9 mouse cellular contexts compared by ENCODE assay signal in the genomic region with DNA sequence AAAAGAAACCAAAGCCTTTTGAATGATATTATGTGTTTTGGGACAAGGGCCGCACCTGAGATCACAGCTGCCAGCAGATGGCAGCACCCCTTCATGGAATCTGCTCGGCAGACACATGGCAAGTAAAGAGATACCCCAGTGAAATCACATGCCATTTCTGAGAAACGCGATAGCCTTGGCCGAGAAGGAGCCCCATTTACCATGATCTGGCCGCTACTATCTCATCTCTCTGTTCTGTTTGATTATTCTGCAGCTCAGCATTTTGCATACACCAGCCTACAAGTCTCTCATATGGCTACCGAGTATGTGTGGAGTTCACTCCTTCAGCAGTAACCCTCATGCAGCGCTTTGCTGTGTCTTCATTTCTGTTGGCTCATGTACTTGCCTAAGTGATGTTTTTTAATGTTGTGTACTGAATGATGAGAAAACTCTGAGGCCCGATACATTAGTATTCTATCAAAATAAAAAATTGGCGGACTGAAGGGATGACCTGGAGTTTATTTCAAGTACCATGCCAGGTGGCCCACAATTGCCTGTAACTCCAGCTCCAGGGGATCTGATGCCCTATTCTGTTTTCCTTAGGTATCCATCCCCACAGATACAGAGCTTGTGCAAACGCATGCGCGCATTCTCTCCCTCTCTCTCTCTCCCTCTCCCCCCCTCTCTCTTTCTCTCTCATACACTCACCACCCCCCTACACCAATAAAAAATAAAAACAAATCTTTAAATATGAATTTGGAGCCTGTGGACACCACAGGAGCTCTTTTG.
DNase-seq lines count a peak whose midpoint lies in the region; ATAC-seq and TF ChIP-seq lines count a peak whose summit lies in the region.
"Had no signal": no experiment of that assay in that cellular context is flagged by ENCODE, and none has a peak within 500 bp of the region (broad histone marks: within the 10 kb centered on the region; RNA-seq: fewer than 3 reads in every experiment).

No protein-coding gene starts in this region.

- 42% methylated on average over 13 of the region's 13 CpGs for WGBS in forebrain, embryonic 11.5 days
- 39% methylated on average over 13 of the region's 13 CpGs for WGBS in heart, embryonic 16.5 days
- 36% methylated on average over 13 of the region's 13 CpGs for WGBS in lung, embryonic 14.5 days
- WGBS in olfactory bulb, adult 2 months: 36% methylated on average over 13 of the region's 13 CpGs

- ATAC-seq in forebrain, embryonic 11.5 days (replicated peaks; ENCODE audit: low FRiP score): peak; percentile 85
- ATAC-seq in heart, embryonic 16.5 days (replicated peaks; ENCODE audit: extremely low read depth, insufficient read depth, low FRiP score): peak; percentile 41; the same call in 1 of the 2 replicates
- peak; percentile 66 for ATAC-seq in lung, embryonic 14.5 days (ENCODE audit: insufficient read depth)

- peak; percentile 67 for DNase-seq in brain, embryonic 18.5 days (ENCODE audit: low read depth, low spot score)
- DNase-seq in forebrain, embryonic 11.5 days (ENCODE audit: low spot score): peak; percentile 88
- DNase-seq in kidney, postnatal 4 days: peak; percentile 88
- DNase-seq in lung, embryonic 14.5 days: peak; percentile 93
- peak; percentile 19 for DNase-seq in testis, postnatal 14 days (ENCODE audit: low spot score)

- H3K4me2 ChIP-seq in forebrain, embryonic 11.5 days (ENCODE audit: low read depth, low read length, severe bottlenecking): no peak overlapping the region
- peak overlapping the region; percentile 57 for H3K4me2 ChIP-seq in heart, embryonic 16.5 days (ENCODE audit: low read depth, low read length)
- peak overlapping the region; percentile 46 for H3K4me2 ChIP-seq in lung, embryonic 14.5 days
- H3K4me2 ChIP-seq: limb, embryonic 12.5 days had no signal

- H3K27me3 ChIP-seq in E14TG2a.4 (ENCODE audit: insufficient read depth, low read length): no peaks in the 10 kb centered on the region
- no peaks in the 10 kb centered on the region for H3K27me3 ChIP-seq in forebrain, embryonic 11.5 days (ENCODE audit: control insufficient read depth, insufficient read depth, low read length)
- H3K27me3 ChIP-seq in heart, embryonic 16.5 days (ENCODE audit: control insufficient read depth, insufficient read depth, low read length): no peaks in the 10 kb centered on the region
- H3K27me3 ChIP-seq in lung, embryonic 14.5 days (ENCODE audit: insufficient read depth, low read length): no peaks in the 10 kb centered on the region

- no peak overlapping the region for H3K9ac ChIP-seq in forebrain, embryonic 11.5 days (ENCODE audit: low read length)
- peak overlapping the region; percentile 43; the same call in 1 of the 2 replicates for H3K9ac ChIP-seq in heart, embryonic 16.5 days (ENCODE audit: low read length)
- H3K9ac ChIP-seq in lung, embryonic 14.5 days: no peak overlapping the region
- H3K9ac ChIP-seq: limb, embryonic 12.5 days had no signal

- peak; percentile 82 for TF ChIP-seq CTCF in E14TG2a.4 (conservative IDR thresholded peaks at IDR 0.05; ENCODE audit: low read length)
- TF ChIP-seq CTCF in lung, embryonic 14.5 days (IDR thresholded peaks at IDR 0.05; ENCODE audit: low read depth): peak; percentile 89
- TF ChIP-seq CTCF in olfactory bulb, adult 2 months (IDR thresholded peaks at IDR 0.05; ENCODE audit: insufficient read depth, low read depth, low read length): peak; percentile 88

- H3K27ac ChIP-seq in forebrain, embryonic 11.5 days (ENCODE audit: low read depth, low read length): no peak overlapping the region
- H3K27ac ChIP-seq in heart, embryonic 16.5 days (ENCODE audit: low read length): no peak overlapping the region
- no peak overlapping the region for H3K27ac ChIP-seq in lung, embryonic 14.5 days (ENCODE audit: low read depth)
- no peak overlapping the region for H3K27ac ChIP-seq in olfactory bulb, adult 2 months (ENCODE audit: insufficient read depth, low read depth, low read length)
- H3K27ac ChIP-seq: limb, embryonic 12.5 days had no signal

- no peak overlapping the region for H3K4me3 ChIP-seq in E14TG2a.4 (replicated peaks; ENCODE audit: low read length)
- no peak overlapping the region for H3K4me3 ChIP-seq in forebrain, embryonic 11.5 days (ENCODE audit: low read depth, low read length)
- no peak overlapping the region for H3K4me3 ChIP-seq in heart, embryonic 16.5 days (ENCODE audit: low read length)
- H3K4me3 ChIP-seq in lung, embryonic 14.5 days (ENCODE audit: low read depth, low read length): no peak overlapping the region
- H3K4me3 ChIP-seq in olfactory bulb, adult 2 months (ENCODE audit: insufficient read depth, low read depth, low read length): no peak overlapping the region
- H3K4me3 ChIP-seq: limb, embryonic 12.5 days had no signal

- H3K4me1 ChIP-seq in E14TG2a.4 (replicated peaks; ENCODE audit: low read depth, low read length): peaks cover 7% of the 10 kb centered on the region; the same call in 1 of the 2 replicates
- no peaks in the 10 kb centered on the region for H3K4me1 ChIP-seq in forebrain, embryonic 11.5 days (replicated peaks; ENCODE audit: control insufficient read depth, insufficient read depth, low read length)
- H3K4me1 ChIP-seq in heart, embryonic 16.5 days (ENCODE audit: control insufficient read depth, insufficient read depth, low read length): no peaks in the 10 kb centered on the region
- H3K4me1 ChIP-seq in lung, embryonic 14.5 days (ENCODE audit: insufficient read depth): no peaks in the 10 kb centered on the region
- no peaks in the 10 kb centered on the region for H3K4me1 ChIP-seq in olfactory bulb, adult 2 months (ENCODE audit: control insufficient read depth, insufficient read depth, low read length)
- H3K4me1 ChIP-seq: limb, embryonic 12.5 days had no signal

- no peak for TF ChIP-seq POLR2A in olfactory bulb, adult 2 months (IDR thresholded peaks at IDR 0.05; ENCODE audit: insufficient read depth, low read depth, low read length)

- no peaks in the 10 kb centered on the region for H3K36me3 ChIP-seq in E14TG2a.4 (ENCODE audit: insufficient read depth, low read length)
- H3K36me3 ChIP-seq in forebrain, embryonic 11.5 days (ENCODE audit: control insufficient read depth, insufficient read depth, low read length): no peaks in the 10 kb centered on the region
- H3K36me3 ChIP-seq in heart, embryonic 16.5 days (ENCODE audit: control insufficient read depth, insufficient read depth): no peaks in the 10 kb centered on the region
- no peaks in the 10 kb centered on the region for H3K36me3 ChIP-seq in lung, embryonic 14.5 days (ENCODE audit: insufficient read depth)
- H3K36me3 ChIP-seq: limb, embryonic 12.5 days had no signal

- peaks cover 12% of the 10 kb centered on the region for H3K9me3 ChIP-seq in E14TG2a.4 (ENCODE audit: low read length)
- no peaks in the 10 kb centered on the region; the same call in 1 of the 2 replicates for H3K9me3 ChIP-seq in forebrain, embryonic 11.5 days (ENCODE audit: control insufficient read depth, low read length)
- H3K9me3 ChIP-seq in heart, embryonic 16.5 days (replicated peaks; ENCODE audit: control insufficient read depth, low read length): no peaks in the 10 kb centered on the region; the same call in 1 of the 2 replicates
- H3K9me3 ChIP-seq in lung, embryonic 14.5 days (ENCODE audit: low read depth, low read length): no peaks in the 10 kb centered on the region

Comparison
In these comparisons a context has a peak if more than half of its experiments do, and no peak if none do; other contexts are left out.
1. DNase-seq: peak in every context shown above with its lines; median percentile 93 in lung, embryonic 14.5 days; 88 in forebrain, embryonic 11.5 days; 88 in kidney, postnatal 4 days; 67 in brain, embryonic 18.5 days; 19 in testis, postnatal 14 days.